Mouse (Mus musculus) small intestine, adult 2 months (tissue): Measurements from ENCODE around the gene R3hdml.

Experiments
- CTCF ChIP-seq: fragments of 200-500 bp; IDR thresholded peaks from 2 replicates; pipeline ENCODE4 v1.5.1; 2012; ENCODE audit warnings: low read depth, mild to moderate bottlenecking, control low read depth, inconsistent platforms, low read length, moderate library complexity, mixed read lengths; ENCODE audit not compliant: insufficient replicate concordance, insufficient read length; ENCODE audit errors: extremely low read depth
- POLR2A ChIP-seq: fragments of 200-500 bp; IDR thresholded peaks from 2 replicates; pipeline ENCODE4 v1.6.1; 2012; ENCODE audit warnings: low read depth, mild to moderate bottlenecking, control low read depth, inconsistent platforms, low read length, moderate library complexity

GRCm38 (mm10) chr2:163492018-163492417 is at the start of gene R3hdml:
- TF ChIP-seq CTCF (no peak), POLR2A (no peak)
